Mouse (Mus musculus): ENCODE results near the gene Nkx2-5. TPM values are rescaled to one million over a fixed set of nuclear protein-coding genes. Genes with fewer than 3 reads are reported as not detected.

The Nkx2-5 gene
- polyA plus RNA-seq, 1 experiment from 2014 or later, result 4.6 TPM

DNA sequence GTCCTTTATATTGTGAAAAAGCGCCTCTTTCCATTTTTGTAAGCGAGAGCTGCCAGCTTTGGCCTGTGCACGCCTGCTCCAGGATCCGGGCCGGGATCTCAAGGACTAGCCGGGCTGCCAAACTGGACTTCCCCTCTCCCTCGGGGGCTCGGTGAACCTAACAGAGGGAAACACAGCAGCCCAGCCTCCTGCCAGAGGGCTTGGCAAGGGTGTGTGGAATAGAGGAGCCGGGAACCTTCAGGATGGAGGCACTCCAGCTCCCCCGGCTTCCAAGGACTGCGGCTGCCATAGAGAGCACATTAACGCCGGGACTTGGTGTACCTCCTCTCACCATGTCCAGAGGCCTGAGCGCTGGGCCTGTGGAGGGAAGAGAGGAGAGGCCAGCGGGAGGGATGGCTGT, 52.7 kb downstream of the Nkx2-5 start:
- ATAC-seq (ENCODE audit: borderline replicate concordance, extremely low read depth, low FRiP score, low TSS enrichment), result no peak
- 83% methylated on average over 15 of the region's 15 CpGs for WGBS
- no peak overlapping the region for H3K9ac ChIP-seq
- peaks cover 47% of the 10 kb centered on the region for H3K36me3 ChIP-seq
- no peaks in the 10 kb centered on the region for H3K4me1 ChIP-seq
- H3K27me3 ChIP-seq, result no peaks in the 10 kb centered on the region
- H3K4me2 ChIP-seq, result no peak overlapping the region
- no peak overlapping the region for H3K27ac ChIP-seq
- H3K4me3 ChIP-seq, result no peak overlapping the region
- no peaks in the 10 kb centered on the region for H3K9me3 ChIP-seq

DNA sequence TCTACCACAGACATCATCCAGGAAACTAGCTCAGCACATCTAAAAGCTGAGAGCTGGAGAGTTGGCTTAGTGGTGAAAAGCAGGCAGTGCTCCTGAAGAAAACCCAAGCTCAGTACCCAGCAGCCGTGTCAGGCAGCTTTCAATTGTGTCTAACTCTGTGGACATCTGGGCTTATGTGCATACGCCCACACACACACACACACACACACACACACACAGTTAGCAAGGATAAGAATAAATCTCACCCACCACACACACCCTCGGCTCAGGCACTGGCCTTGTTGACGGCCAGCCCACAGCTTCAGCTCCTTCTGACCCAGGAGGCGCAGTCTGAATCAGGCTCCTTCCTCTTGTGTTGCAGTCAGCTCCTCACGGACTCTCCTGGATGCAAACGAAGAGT, 53.2 kb downstream of the Nkx2-5 start:
- Histone ChIP-seq H3K9me3 (no peaks in the 10 kb centered on the region), H3K27me3 (no peaks in the 10 kb centered on the region), H3K4me3 (no peak overlapping the region), H3K27ac (no peak overlapping the region), H3K36me3 (peaks cover 53% of the 10 kb centered on the region), H3K4me2 (no peak overlapping the region), H3K4me1 (no peaks in the 10 kb centered on the region), H3K9ac (no peak overlapping the region)
- 88% methylated on average over 7 of the region's 7 CpGs for WGBS
- no peak for ATAC-seq (ENCODE audit: borderline replicate concordance, extremely low read depth, low FRiP score, low TSS enrichment)

DNA sequence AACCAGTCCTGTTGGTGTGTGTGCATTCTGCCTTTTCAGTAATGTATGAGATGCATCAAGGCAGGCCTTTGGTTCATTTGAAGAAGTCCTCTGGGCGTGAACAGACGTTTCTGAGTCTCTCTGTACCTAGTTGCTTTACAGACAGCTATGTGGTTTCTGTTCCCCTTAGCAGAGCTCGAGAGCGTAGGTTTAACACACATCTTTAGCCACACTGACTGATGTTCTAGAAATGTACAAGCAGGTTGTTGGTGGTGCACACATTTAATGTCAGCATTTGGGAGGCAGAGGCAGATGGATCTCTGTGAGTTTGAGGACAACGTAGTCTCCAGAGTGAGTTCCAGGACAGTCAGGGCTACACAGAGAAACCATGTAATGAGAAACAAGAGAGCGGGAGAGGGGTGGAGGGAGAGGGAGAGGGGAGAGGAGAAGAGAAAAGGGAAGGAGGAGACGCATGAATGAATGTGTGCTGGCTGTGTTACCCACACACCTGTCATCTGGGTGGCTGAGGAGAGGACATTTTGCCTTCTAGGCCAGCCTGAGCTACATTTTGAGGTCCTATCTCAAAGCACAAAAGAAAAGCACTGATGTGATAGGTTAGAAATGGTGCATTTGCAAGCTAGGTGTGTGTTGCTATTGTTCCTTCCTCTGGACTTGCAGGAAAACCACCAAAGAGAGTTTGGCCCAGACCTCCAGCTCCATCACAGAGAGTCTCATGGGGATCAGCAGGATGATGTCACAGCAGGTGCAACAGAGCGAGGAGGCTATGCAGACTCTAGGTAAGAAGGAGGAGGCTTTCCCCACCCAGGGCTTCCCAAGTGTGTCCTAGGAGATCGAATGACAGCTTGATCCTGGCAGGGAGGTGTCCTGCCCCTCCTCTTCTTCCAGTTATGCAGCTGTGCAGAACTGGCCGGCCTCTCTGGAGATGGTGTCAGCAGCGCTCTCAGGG, 54.3 kb downstream of the Nkx2-5 start:
- no peak overlapping the region for H3K4me3 ChIP-seq
- no peaks in the 10 kb centered on the region for H3K9me3 ChIP-seq
- H3K27me3 ChIP-seq, result no peaks in the 10 kb centered on the region
- no peak overlapping the region for H3K27ac ChIP-seq
- H3K4me1 ChIP-seq, result no peaks in the 10 kb centered on the region
- no peak for ATAC-seq (ENCODE audit: borderline replicate concordance, extremely low read depth, low FRiP score, low TSS enrichment)
- H3K4me2 ChIP-seq, result no peak overlapping the region
- peaks cover 59% of the 10 kb centered on the region for H3K36me3 ChIP-seq
- WGBS, result 82% methylated on average over 11 of the region's 11 CpGs
- no peak overlapping the region for H3K9ac ChIP-seq

- H3K4me1 ChIP-seq, result no peaks in the 10 kb centered on the region
- WGBS, result 88% methylated on average over 8 of the region's 8 CpGs
- no peaks in the 10 kb centered on the region for H3K9me3 ChIP-seq
- no peaks in the 10 kb centered on the region for H3K27me3 ChIP-seq
- ATAC-seq (ENCODE audit: borderline replicate concordance, extremely low read depth, low FRiP score, low TSS enrichment), result no peak
- H3K36me3 ChIP-seq, result peaks cover 65% of the 10 kb centered on the region
- H3K9ac ChIP-seq, result no peak overlapping the region
- no peak overlapping the region for H3K4me2 ChIP-seq
- no peak overlapping the region for H3K4me3 ChIP-seq
- H3K27ac ChIP-seq, result no peak overlapping the region
Measured at GRCm38 (mm10) chr17:26789460-26790268, 55.1 kb downstream of the Nkx2-5 start.

DNA sequence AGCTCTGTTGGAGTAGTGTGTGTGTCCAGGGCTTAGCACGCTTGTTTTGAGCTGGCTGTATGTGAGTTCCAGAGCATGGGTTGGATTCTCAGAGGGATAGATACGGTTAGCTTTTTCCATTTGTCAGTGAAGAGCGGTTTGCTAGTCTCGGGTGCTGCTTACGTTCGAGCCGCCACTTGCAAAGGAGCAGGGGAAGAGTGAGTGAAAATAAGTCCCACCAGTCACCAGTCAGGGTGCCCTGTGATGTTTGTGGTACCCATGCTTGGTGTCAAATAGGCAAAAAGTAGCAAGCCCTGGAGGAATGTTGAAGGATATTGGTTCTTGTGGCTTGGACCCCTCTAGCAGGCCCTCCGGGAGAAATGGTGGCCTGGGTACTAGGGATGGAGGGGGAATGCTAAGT, 55.8 kb downstream of the Nkx2-5 start:
- H3K4me1 ChIP-seq, result no peaks in the 10 kb centered on the region
- no peak overlapping the region for H3K27ac ChIP-seq
- no peak overlapping the region for H3K9ac ChIP-seq
- no peak overlapping the region for H3K4me3 ChIP-seq
- no peaks in the 10 kb centered on the region for H3K27me3 ChIP-seq
- 90% methylated on average over 8 of the region's 8 CpGs for whole genome bisulfite sequencing
- no peak for ATAC-seq (ENCODE audit: borderline replicate concordance, extremely low read depth, low FRiP score, low TSS enrichment)
- H3K4me2 ChIP-seq, result no peak overlapping the region
- no peaks in the 10 kb centered on the region for H3K9me3 ChIP-seq
- H3K36me3 ChIP-seq, result peaks cover 69% of the 10 kb centered on the region

Other genes starting within 250 kb of the Nkx2-5 start
- 164 and 171 TPM in 2 replicates for gene Atp6v0e, start 181.8 kb downstream of the Nkx2-5 start, polyA plus RNA-seq (2015; fragmentation: Nextera tagmentation; extraction: Ambion mirVana)
- gene Crebrf, start 129.4 kb downstream of the Nkx2-5 start, polyA plus RNA-seq (2015; fragmentation: Nextera tagmentation; extraction: Ambion mirVana), result 6.6 and 7.3 TPM in 2 replicates
- 49.7 and 51.4 TPM in 2 replicates for gene Bnip1, start 63.9 kb downstream of the Nkx2-5 start, polyA plus RNA-seq (2015; fragmentation: Nextera tagmentation; extraction: Ambion mirVana)
- gene Kifc5b, start 72.1 kb upstream of the Nkx2-5 start, polyA plus RNA-seq (2015; fragmentation: Nextera tagmentation; extraction: Ambion mirVana), result 8.0 and 9.8 TPM in 2 replicates
- 7.6 and 8.7 TPM in 2 replicates for gene Phf1, start 88.0 kb upstream of the Nkx2-5 start, polyA plus RNA-seq (2015; fragmentation: Nextera tagmentation; extraction: Ambion mirVana)
- 182 and 184 TPM in 2 replicates for gene Cuta, start 94.6 kb upstream of the Nkx2-5 start, polyA plus RNA-seq (2015; fragmentation: Nextera tagmentation; extraction: Ambion mirVana)
- gene Syngap1, start 96.2 kb upstream of the Nkx2-5 start, polyA plus RNA-seq (2015; fragmentation: Nextera tagmentation; extraction: Ambion mirVana), result 1.5 and 2.1 TPM in 2 replicates
- gene Zbtb9, start 128.2 kb upstream of the Nkx2-5 start, polyA plus RNA-seq (2015; fragmentation: Nextera tagmentation; extraction: Ambion mirVana), result 16.3 and 16.9 TPM in 2 replicates
- gene Bak1, start 184.0 kb upstream of the Nkx2-5 start, polyA plus RNA-seq (2015; fragmentation: Nextera tagmentation; extraction: Ambion mirVana), result 5.2 and 6.0 TPM in 2 replicates
- 4.7 and 4.9 TPM in 2 replicates for gene Itpr3, start 212.3 kb upstream of the Nkx2-5 start, polyA plus RNA-seq (2015; fragmentation: Nextera tagmentation; extraction: Ambion mirVana)